Mouse (Mus musculus) heart, postnatal 10 days (tissue): ENCODE measurements around the gene Nyap2. TPM values are rescaled to one million over a fixed set of nuclear protein-coding genes. Genes with fewer than 3 reads are reported as not detected.

Experiments used
- DNase-seq, 2 experiments: peaks; one replicate each; pipeline ENCODE4 v3.0.0; 2021
- intact Hi-C: fragments of 180-260 bp; cut with DNase I; formaldehyde crosslinking; loops from one replicate; pipeline ENCODE4 v1.15.1; 2025
- total RNA-seq, 2 experiments: library from RNA; stranded (reverse); gene quantifications; 2 replicates each; pipeline ENCODE4 v1.2.3; 2021

Nyap2 gene
- not detected for total RNA-seq

DNA sequence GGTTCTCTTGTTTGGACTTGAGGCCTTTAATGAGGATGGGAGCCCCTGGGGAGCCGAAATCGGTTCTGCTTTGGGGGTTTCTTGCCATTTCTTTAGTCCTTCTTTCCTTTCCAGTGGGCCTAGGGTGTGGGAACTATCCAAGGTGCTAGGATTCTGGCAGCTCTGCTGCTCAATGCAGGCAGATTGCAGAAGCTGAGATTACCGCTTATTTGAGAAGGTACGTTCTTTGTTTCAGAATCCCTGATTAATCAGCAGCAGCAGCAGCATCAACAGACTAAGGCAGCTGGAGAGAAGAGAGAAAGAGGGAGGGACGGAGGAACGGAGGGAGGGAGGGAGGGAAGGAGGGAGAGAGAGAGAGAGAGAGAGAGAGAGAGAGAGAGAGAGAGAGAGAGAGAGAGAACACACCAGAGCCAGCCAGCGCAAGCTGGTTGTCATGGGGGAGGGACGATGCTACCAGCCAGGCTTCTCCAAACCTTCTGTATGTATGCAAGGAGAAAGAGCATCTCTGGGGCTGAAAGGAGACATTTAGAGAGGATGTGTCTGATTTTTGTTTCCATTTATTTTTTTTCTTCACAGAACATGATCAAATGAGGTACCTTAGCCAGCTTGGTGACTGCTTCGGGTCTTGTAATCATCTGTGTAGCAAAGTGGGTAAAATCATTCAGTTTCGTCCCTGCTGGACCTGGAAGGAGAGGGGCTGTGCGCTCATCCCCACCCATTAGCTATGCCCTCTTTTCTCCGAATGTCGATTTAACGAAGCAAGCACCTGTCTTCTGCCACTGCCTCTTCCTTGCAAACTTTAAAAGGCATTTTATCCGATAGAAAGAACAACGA, at the start of gene Nyap2:
Gene Nyap2 (plus strand): TSS at position 120 of the 834 bp plus-strand sequence.
- intact Hi-C loops, result no loop called here

DNA sequence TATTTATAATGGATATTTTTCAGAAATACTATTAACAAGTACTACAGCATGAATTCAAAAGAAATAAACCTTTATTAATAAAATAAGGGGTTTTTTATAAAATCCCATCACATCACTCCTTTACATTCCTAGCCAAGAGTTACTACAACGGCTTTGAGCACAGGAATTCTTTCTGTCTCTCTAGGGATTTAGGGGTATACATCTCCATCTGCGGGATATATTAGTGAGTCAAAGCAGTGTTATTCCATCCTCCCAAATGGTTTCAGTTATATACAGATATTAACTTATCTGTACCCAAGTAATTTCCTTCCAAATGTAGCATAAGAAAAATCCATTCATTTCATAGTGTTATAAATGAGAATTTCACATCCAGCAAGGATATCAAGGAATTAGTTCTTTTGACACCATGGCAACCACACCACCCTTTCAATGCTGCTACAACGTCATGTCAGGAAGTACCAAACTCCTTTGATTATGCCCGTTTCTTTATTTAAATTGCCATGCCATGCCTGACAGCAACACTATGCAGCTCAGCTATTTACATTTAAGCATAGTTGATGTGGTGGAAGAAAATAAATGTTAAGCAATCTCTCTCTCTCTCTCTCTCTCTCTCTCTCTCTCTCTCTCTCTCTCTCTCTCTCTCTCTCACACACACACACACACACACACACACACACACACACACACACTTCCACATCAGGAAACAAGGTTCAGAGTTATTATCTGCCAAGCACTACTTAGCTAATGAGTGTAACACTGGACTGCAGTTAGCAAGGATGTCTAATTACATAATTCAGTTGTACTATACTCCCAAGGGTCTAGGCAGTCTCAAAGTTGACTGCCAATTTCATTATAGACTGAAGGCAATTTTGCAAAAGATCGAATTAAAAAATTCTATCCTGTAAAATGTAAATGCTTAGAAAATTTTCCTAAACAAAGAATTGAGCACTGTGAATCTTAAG, 33.6 kb upstream of the Nyap2 start:
- intact Hi-C loops, result no loop called here
- no peak for DNase-seq

More for the DNA sequence above, at the start of gene Nyap2:
- peak; percentile 2 to 22 for DNase-seq

DNA sequence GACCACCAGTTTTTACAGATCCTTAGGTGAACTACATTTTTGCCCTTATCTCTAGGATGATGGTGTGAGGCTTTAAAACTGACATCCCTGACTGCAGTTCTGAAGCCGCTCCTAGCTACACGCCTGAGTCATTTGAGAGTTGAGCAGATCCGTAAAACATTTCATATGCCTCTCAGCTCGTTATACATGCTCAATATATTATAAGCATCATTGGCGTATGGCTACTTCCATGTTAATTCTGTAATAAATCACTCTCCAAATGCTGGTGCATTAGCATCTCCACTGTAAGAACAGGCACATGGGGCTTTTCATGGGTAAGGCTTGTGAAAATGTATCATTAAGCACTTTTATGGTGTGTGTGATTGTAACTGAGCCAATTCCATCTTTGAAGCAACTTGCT, 18.4 kb upstream of the Nyap2 start:
- DNase-seq, result no peak
- intact Hi-C loops, result no loop called here

DNA sequence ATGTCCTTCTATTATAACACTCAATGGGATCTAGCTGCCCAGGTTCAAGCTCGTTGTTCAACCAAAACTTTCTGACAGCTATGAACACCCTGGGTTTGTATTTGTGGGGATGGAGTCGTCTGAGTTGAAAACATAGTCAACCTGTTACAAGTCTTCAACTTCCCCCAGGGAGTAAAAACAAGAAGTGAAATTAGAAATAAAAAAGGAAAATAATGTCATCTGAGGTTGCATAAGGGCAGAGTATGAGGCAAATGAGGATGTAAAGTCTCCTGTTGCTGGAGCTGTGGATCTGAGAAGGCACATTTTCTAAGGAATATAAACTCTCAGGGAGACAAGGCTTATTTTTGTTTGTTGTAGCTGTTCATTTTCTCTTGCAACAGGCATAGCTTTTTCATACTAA, 17.9 kb upstream of the Nyap2 start:
- intact Hi-C loops, result no loop called here
- no peak for DNase-seq

DNA sequence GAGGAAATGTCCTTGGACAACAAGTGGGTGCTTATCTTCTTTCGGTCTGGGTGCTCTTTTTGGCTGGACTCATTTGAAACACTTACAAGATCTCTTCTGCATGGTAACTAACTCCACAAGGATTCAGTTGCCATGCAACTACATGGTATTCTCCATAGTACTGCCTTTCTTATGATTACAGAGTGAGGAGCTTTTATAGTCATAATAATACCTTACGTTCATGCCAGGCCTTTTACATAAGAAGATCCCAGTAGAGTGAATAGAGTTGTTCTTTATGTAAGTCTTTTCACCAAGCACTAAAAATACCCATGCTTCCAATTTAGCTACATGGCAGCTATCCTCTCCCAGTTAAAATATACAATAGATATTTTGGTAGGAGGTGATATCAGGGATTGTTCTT, 13.9 kb upstream of the Nyap2 start:
- intact Hi-C loops, result no loop called here
- DNase-seq, result no peak

DNA sequence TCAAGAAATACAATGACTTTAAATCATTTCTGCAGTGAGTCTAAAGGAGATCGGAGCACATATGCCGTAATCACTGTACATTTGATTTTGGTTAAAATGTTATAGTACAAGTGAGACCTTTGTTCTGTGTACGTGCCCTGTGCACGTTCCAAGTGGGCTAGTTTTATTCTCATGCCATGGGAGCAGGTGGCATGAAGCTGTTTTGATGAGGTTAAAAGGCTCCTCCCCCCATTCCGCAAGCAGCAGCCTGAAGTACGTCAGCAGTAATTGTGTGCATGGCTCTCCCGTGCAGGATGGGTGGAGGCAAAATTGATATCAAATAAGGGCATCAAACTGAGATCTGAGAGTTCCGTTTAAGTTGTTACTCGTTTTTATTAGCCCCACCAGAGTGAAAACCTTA, 491 bp upstream of the Nyap2 start:
- intact Hi-C loops, result no loop called here

DNA sequence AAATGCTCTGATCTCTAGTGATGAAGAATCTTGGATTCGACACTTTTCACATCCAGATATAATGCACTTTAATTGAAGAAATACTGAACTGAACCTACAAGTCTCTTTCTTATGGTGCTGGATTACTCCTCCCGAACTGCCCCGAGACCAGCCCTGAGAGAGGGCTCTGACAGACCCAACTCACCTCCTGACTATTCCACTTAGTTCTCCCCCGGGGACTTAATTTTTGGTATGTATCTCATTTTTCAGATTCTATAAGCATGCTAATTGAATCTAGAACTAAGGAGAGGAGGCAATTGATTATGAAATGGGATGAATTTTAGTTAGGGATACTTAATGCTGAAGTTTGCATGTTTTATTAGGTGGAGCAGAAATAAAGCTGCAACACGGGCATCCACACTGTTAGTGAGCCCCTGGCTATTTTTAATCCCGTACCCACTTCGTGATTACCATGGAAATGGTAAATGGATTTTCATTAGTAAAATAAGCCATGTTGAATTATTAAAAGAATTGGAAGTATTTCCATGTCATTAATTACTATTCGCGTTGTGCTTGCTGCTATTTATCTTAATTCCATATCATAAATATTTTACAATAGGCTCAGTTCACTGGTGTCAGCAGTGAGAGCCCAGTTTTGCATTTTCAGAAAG, 1.0 kb downstream of the Nyap2 start:
- no peak for DNase-seq
- intact Hi-C loops, result no loop called here

More for the DNA sequence above, 491 bp upstream of the Nyap2 start:
- no peak for DNase-seq

DNA sequence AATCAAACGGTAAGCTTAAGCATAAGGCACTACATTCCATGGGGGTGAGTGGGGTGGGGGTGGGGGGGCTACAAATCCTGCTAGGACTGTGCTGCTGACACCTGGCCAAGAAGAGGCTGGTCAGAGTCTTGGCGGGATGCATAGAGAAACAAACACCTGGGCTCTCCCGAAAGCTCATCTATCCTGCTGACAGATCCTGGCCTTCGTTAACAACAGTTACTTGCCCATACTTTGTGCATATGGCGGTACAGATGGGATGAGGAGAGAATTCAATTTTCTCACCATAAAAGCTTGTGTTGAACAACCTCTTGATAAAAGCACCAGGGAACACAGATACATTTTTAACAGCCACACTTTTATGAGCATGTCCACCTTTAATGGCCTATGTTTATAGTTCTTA, 10.7 kb downstream of the Nyap2 start:
- intact Hi-C loops, result no loop called here

DNA sequence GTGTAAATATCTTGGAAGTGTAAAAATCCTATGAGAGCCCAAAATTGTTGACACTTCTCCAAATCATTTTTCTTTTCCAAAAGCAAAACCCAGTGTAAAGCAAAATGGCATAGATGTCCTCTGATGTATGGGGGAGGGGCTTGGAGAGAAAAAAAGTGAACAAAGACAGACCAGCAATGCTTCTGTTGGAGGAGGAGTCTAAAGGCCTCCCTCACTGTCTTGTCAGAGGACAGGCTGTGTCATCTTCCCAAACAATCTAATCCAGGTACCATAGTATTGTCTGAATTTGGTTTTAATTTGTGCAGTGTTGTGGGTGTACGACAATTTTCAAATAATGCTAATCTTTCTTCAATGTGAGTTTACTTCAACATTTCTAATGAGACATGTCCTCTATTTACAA, 13.7 kb downstream of the Nyap2 start:
- intact Hi-C loops, result no loop called here
- no peak for DNase-seq

More for the DNA sequence above, 10.7 kb downstream of the Nyap2 start:
- DNase-seq, result no peak

DNA sequence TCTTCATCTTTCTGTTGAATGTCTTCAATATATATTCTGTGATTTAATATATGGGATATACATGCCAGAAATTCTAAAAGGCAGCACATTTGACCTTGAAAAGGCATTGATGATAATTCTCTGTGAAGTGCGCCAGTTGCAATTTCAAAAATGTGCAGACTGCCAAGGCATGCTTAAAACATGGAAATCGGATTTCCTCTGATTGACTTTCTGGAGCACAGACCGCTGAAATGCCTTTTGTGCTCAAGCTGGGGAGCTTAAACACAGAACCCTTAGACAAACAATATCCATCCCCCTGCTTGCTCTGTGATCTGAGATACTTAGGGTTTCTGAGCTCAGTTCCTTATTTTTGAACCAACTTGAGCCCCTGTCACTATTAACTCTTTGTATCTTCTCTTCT, 14.2 kb downstream of the Nyap2 start:
- no peak for DNase-seq
- intact Hi-C loops, result no loop called here

DNA sequence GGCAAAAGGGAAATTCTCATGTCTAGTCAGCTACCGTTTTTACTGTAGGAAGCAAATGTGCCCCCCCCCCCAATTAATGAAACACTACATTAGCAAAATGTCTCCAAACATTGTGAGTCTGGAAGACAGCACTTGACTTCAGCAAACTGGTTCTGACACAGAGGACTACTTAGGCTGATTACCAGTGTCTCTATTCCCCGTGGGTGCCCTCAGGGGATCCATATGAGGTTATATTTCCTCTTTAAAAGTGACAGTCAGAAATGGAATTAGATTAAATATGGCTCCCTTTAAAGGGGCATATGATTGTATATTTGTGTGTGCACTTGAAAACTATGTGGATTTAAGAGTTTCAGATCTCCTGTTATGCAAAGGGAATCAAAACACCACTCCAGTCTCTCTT, 15.3 kb downstream of the Nyap2 start:
- no peak for DNase-seq
- intact Hi-C loops, result no loop called here

DNA sequence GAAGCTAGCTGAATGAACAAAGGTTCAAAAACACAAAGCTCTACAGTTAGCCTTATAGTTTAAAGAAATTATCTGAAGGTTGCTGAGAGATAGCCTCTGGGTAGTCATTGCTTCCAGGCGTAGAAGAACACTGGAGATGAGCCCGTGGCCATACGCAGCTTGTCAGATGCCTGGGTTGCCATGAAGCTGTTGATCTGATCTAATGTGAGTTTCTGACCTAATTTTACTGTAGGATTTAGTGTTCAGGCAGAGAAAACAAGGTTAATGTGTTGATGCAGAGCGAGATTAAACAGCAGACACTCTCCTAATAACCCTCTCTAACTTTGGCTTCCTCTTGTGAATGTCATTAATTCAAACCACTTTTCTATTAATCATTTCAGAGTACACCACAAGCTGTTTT, 16.1 kb downstream of the Nyap2 start:
- intact Hi-C loops, result no loop called here
- DNase-seq, result no peak

DNA sequence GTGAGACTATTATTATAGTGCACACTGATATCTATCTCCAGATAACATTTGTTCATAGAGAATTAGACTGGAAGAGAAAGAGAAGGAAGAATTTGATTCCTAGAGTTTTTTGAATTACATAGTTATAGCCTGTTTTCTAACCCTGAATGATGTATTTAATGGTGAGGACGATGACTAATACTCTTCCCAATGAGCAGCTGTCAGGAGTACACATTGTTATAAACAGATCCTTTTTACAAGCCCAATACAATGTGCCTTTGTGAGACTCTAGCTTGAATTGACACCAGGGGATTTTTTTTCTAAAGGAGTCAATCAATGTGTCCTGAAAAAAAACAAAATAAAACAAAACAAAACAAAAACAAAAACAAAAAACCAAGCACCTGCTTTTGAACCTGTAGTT, 22.2 kb downstream of the Nyap2 start:
- intact Hi-C loops, result no loop called here
- no peak for DNase-seq

DNA sequence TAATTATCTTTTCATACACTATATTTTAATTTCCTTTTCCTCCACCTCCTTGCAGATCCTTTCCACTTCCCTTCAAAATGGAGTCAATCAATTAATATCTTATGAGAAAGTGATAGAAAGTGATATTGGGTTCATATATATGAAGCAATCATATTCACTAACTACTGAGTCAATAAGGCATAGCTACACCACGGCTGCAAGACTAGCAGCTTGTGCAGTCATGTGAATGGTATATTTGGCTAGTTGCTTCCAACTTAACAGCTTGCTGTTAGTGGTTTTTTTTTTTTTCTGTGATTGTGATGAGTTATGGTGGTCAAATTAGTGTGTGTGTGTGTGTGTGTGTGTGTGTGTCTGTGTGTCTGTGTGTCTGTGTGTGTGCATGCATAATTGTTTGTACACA, 25.0 kb downstream of the Nyap2 start:
- intact Hi-C loops, result no loop called here
- no peak for DNase-seq

DNA sequence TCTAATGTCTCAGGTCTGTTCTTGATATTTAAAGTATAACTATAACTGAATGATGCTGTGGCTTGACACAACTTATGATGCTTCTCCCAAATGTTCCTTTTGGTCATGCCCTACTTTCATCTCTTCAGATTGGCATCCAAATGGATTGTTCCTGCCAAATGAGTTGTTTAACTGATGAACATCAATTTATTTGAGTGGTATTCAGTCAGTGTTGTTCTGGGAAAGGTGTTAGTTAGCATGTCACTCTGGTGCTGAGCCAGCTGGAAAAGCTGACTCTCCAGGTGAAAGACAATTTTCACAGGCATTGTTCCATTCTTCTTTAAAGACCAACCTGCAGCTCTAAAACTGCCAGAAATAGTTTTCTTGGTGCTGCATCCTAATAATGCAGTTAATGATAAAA, 43.0 kb downstream of the Nyap2 start:
- DNase-seq, result no peak
- intact Hi-C loops, result no loop called here

DNA sequence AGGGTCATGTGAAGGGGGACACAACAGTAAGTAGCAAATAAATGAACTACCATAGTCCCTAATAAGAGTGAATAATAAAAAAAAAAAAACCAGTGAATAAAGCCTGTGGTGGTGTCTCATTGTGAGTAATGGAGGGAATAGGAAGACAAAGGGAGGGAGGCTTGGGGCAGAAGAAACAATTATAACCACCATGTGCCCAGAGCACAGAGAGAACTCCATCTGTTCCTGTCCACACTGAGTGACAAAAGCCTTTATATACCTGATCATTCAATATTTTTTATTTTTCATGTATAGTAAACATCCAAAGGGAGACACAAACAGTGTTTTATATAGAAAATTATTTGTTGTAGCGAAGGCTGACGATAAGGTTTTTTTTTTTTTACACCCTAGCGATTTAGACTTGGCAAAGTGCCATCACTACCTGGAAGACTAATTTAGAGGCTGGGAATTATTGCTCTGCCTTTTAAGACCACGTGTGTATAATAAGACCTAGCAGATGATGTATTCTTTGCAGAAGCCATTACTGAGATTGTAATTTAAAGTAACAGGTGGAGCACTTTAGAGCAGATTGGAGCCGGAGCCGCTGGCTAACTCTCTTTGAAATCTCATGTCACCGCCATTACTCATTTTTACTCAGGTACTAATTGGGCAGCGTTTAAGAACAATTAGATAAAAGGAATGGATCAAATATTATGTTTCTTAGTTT, 55.4 kb downstream of the Nyap2 start:
- intact Hi-C loops, result no loop called here
- no peak for DNase-seq

DNA sequence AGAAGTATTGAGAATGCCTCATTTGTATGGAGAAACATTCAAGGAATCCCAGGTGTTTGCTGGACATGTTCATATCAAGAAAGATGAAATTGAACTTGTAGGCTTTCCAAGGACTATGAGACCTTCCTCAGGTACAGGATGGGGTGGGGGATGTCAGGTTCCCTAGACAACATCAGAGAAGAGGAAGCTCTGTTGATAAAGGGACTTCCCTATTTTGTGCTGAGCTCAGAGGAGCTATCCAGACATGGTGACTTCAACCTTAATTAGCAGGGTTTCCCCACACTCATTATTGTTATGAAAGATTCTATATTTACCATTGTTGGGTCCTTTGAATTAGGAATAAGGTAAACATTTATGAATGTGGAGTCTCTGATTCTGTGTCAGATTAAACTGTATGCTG, 67.1 kb downstream of the Nyap2 start:
- intact Hi-C loops, result no loop called here
- DNase-seq, result no peak

DNA sequence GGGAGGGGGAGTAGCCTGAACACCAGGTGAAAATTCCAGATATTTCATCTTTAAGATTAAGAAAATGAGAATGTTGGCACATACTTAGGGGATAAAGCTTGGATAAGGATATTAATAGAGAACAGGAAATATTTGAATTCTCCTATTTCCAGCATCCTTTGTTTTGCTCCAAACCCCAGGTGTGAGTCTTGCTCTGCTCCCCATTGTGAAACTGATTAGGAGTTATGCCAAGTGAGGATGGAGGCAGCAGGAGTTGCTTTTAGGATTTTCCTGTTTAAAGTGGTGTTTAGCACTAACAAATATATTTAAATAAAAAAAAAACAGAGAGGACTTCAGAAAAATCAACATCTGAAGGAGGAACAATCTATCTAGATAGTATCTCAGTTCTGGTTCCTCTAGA, 68.8 kb downstream of the Nyap2 start:
- intact Hi-C loops, result no loop called here
- DNase-seq, result no peak

DNA sequence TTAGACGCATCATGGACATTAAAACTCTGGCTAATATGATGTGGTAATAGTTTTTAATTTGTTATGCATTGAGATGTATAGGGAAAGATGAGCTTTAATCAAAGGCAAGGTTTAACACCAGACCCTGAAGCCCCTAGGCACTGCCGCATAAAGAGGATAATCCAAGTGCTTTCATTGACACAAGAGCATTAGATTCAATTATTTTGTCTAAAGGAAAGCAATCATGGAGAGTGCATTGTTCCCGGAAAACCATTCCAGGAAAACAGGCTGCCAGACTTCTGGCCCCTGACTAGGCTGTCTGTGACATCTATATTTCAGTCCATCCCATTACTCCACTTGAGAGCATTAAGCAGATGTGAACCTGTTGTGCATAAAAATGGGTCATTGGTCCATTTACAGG, 92.5 kb downstream of the Nyap2 start:
- intact Hi-C loops, result no loop called here

DNA sequence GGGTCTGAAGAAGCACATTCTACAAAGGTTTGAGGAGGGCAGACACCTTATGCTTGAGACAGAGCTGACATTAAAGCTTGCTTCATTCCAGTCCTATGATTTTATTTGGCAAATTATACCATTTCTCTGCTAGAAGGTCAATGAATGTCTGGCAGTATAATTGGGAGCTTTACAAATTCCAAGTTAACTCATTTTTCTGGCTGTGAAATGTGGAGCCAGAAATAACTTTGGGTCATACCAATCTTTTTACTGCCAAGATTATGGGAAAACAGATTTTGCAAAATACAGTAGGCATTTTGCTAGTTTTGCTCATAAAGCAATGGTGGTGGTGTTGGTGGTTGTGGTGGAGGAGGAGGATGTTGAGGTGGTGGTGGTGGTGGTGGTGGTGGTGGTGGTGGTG, 96.0 kb downstream of the Nyap2 start:
- DNase-seq, result peak in 1 of 2 experiments; percentile 15
- intact Hi-C loops, result no loop called here

More for the DNA sequence above, 92.5 kb downstream of the Nyap2 start:
- DNase-seq, result no peak

DNA sequence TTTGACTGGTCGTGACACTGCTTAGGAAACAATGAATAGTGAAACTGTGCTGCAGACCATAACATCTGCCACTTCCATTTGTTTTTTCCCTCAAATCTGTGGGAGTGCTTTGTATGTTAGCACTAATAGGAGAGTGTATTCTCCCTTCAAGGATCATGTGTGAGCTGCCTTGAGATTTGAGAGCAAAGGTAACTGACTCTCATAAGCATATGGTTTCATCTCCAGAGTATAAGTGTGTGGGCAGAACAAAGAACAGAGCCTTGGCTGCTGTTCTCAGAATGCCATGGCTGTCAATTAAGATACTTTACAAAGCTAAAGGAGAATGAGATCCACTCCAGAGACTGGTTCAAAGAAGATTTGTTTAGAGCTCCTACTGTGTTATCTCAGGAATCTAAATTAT, 96.6 kb downstream of the Nyap2 start:
- intact Hi-C loops, result no loop called here
- no peak for DNase-seq
